Mouse (Mus musculus) cerebellum, adult 2 months (tissue): Measurements from ENCODE around the gene Satl1. TPM values are rescaled to one million over a fixed set of nuclear protein-coding genes. Genes with fewer than 3 reads are reported as not detected.

Experiments
- DNase-seq, 2 experiments: peaks; one replicate each; pipeline ENCODE4 v3.0.0; 2021
- H3K27ac ChIP-seq: fragments of 200-500 bp; 2 replicates; pipeline ENCODE4 v1.5.1; 2012; ENCODE audit warnings: low read length, control low read depth, inconsistent platforms; ENCODE audit not compliant: insufficient read depth
- H3K27me3 ChIP-seq: fragments of 200-500 bp; 2 replicates; pipeline ENCODE4 v1.6.1; 2012; ENCODE audit warnings: inconsistent platforms, mild to moderate bottlenecking, low read length, moderate library complexity; ENCODE audit not compliant: control insufficient read depth, insufficient read depth
- H3K4me1 ChIP-seq: fragments of 200-500 bp; 2 replicates; pipeline ENCODE4 v1.6.1; 2011; ENCODE audit warnings: low read length; ENCODE audit not compliant: control insufficient read depth, insufficient read depth
- H3K4me3 ChIP-seq: fragments of 200-500 bp; replicated peaks from 2 replicates; pipeline ENCODE3; 2011; ENCODE audit warnings: mild to moderate bottlenecking, low read depth, low read length, control low read depth; ENCODE audit not compliant: insufficient read depth
- CTCF ChIP-seq: fragments of 200-500 bp; IDR thresholded peaks from 2 replicates; pipeline ENCODE4 v1.5.1; 2011; ENCODE audit warnings: low read depth, mild to moderate bottlenecking, control low read depth, low read length, moderate library complexity, borderline replicate concordance; ENCODE audit not compliant: insufficient read depth
- POLR2A ChIP-seq: fragments of 200-500 bp; IDR thresholded peaks from 2 replicates; pipeline ENCODE4 v1.6.1; 2011; ENCODE audit warnings: low read length, control low read depth, borderline replicate concordance; ENCODE audit not compliant: insufficient read depth
- WGBS: fragments of 180-500 bp; shearing (Covaris S2); methylation state at CpG from one replicate; pipeline ENCODE4 v1.1.7; 2018; 5-methylcytosine and 5-hydroxymethylcytosine counted together
- polyA plus RNA-seq: library from polyadenylated mRNA; depleted of rRNA; stranded (reverse); fragments of >200 nt; gene quantifications from 2 replicates; pipeline ENCODE4 v1.2.3, GENCODE M21; 2012; rRNA removed

Satl1 gene
- polyA plus RNA-seq, 1 experiment, result not detected

DNA sequence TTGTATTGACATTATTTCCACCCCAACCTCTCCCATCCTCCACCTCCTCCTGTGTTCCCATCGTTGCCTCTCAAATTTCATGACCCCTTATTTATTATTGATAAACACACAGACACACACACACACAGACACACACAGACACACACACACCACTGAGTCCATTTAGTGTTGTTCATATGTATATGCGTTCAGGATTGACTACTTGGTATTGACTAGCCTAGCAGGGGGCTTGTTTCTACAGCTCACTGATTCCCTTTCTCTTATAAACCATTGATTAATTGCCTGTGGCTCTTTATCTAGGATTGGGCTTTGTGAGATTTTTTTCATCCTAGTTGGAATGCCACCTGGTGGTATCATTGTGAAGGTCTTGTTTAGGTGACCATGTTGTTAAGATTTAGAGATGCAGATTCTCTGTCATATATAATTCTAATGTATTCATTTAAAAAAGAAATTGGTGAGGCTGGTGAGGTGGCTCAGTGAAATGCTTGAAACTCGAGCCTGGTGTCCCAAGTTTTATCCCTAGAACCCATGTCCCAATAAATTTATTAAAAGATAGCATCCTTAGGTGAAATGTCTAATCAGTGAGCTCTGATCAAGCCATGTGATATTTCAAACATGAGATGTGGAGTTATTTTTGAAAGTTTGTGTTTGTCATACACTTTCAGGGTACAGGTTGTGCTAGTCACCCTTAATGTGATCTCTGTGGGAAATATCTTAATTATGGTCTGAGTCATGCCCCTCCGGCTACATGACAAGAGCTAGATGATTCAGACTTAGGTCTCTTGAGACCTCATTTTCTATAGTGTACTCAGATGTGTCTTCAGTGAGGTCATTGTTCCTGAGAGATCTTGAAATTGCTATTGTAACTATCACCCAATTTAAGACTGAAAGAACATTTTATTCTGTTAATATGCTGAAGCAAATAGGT is 58.8 kb downstream of the Satl1 start:
- no peak overlapping the region for H3K27ac ChIP-seq
- H3K4me3 ChIP-seq, result no peak overlapping the region
- peak in 1 of 2 experiments; percentile 2 for DNase-seq
- no peaks in the 10 kb centered on the region for H3K27me3 ChIP-seq
- TF ChIP-seq CTCF (no peak), POLR2A (no peak)
- no peaks in the 10 kb centered on the region for H3K4me1 ChIP-seq
- 61% methylated on average over 4 of the region's 4 CpGs for WGBS

DNA sequence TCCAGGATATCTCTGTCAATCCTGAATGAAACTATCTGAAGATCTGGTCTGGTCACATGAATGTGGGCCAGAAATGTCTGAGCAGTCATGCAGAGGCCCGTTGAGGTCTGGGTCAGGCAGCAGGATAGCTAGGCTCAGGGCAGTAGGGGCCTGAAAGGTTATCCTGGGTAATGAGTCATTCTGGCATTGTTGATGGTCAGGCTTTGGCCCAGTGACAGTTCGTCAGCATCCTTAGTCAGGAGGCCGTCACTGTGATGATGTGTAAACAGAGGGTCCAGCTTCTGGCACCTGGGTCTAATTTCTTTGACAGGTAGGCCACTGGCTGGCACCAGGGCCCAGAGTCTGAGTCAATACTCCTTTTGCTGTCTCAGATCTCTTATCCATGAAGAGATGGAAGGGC is 67.1 kb downstream of the Satl1 start:
- DNase-seq, result peak in 1 of 2 experiments; percentile 21
- H3K27me3 ChIP-seq, result no peaks in the 10 kb centered on the region
- no peak overlapping the region for H3K4me3 ChIP-seq
- H3K27ac ChIP-seq, result no peak overlapping the region
- TF ChIP-seq POLR2A, result no peak
- no peak for TF ChIP-seq CTCF
- peaks cover 4% of the 10 kb centered on the region; the same call in 1 of the 2 replicates for H3K4me1 ChIP-seq
- 39% methylated on average over 3 of the region's 3 CpGs for WGBS

Other genes starting within 250 kb of the Satl1 start
- 0.10 TPM in 1 of 2 replicates, not detected in the other for gene 4933403O08Rik, start 167.7 kb downstream of the Satl1 start, polyA plus RNA-seq
- gene Apool, start 95.4 kb downstream of the Satl1 start, polyA plus RNA-seq, result 6.1 and 6.2 TPM in 2 replicates
- not detected in 2 replicates for gene 2010106E10Rik, start 88.5 kb upstream of the Satl1 start, polyA plus RNA-seq
- gene Zfp711, start 193.7 kb upstream of the Satl1 start, polyA plus RNA-seq, result 7.0 and 7.3 TPM in 2 replicates